Mouse (Mus musculus): ENCODE measurements around the gene 1700057G04Rik. TPM values are rescaled to one million over a fixed set of nuclear protein-coding genes. Genes with fewer than 3 reads are reported as not detected.

The 1700057G04Rik gene
- polyA plus RNA-seq, 1 experiment from 2014 or later = not detected

- no peak overlapping the region for H3K4me2 ChIP-seq (replicated peaks; ENCODE audit: low read depth, low read length)
- ATAC-seq (ENCODE audit: low FRiP score) (no peak), DNase-seq (ENCODE audit: low spot score) (no peak)
- no peaks in the 10 kb centered on the region for H3K9me3 ChIP-seq (ENCODE audit: control insufficient read depth, low read length)
- H3K9ac ChIP-seq (ENCODE audit: low read depth, low read length) = no peak overlapping the region
- H3K27ac ChIP-seq (ENCODE audit: low read depth, low read length) = no peak overlapping the region
- no peaks in the 10 kb centered on the region for H3K36me3 ChIP-seq (ENCODE audit: control insufficient read depth, insufficient read depth, low read length)
- H3K4me1 ChIP-seq (replicated peaks; ENCODE audit: control insufficient read depth, insufficient read depth, low read length) = no peaks in the 10 kb centered on the region
- H3K4me3 ChIP-seq (ENCODE audit: low read depth, low read length) = no peak overlapping the region
- H3K27me3 ChIP-seq (ENCODE audit: control insufficient read depth, insufficient read depth, low read length) = no peaks in the 10 kb centered on the region
Measured at GRCm38 (mm10) chr9:92368920-92369319, 59.7 kb downstream of the 1700057G04Rik start.

GRCm38 (mm10) chr9:92373896-92374295 is 64.7 kb downstream of the 1700057G04Rik start:
- Histone ChIP-seq H3K9me3 (ENCODE audit: control insufficient read depth, low read length) (no peaks in the 10 kb centered on the region), H3K27me3 (ENCODE audit: control insufficient read depth, insufficient read depth, low read length) (no peaks in the 10 kb centered on the region), H3K36me3 (ENCODE audit: control insufficient read depth, insufficient read depth, low read length) (no peaks in the 10 kb centered on the region), H3K4me3 (ENCODE audit: low read depth, low read length) (no peak overlapping the region), H3K27ac (ENCODE audit: low read depth, low read length) (no peak overlapping the region), H3K4me2 (replicated peaks; ENCODE audit: low read depth, low read length) (no peak overlapping the region), H3K4me1 (replicated peaks; ENCODE audit: control insufficient read depth, insufficient read depth, low read length) (no peaks in the 10 kb centered on the region), H3K9ac (ENCODE audit: low read depth, low read length) (no peak overlapping the region)
- WGBS = 79% methylated on average over 4 of the region's 4 CpGs
- ATAC-seq (ENCODE audit: low FRiP score) = no peak
- DNase-seq (ENCODE audit: low spot score) = no peak

GRCm38 (mm10) chr9:92374705-92375199 is 65.6 kb downstream of the 1700057G04Rik start:
- Histone ChIP-seq H3K4me1 (replicated peaks; ENCODE audit: control insufficient read depth, insufficient read depth, low read length) (no peaks in the 10 kb centered on the region), H3K9me3 (ENCODE audit: control insufficient read depth, low read length) (no peaks in the 10 kb centered on the region), H3K27me3 (ENCODE audit: control insufficient read depth, insufficient read depth, low read length) (no peaks in the 10 kb centered on the region), H3K4me3 (ENCODE audit: low read depth, low read length) (no peak overlapping the region), H3K9ac (ENCODE audit: low read depth, low read length) (no peak overlapping the region), H3K27ac (ENCODE audit: low read depth, low read length) (no peak overlapping the region), H3K4me2 (replicated peaks; ENCODE audit: low read depth, low read length) (no peak overlapping the region), H3K36me3 (ENCODE audit: control insufficient read depth, insufficient read depth, low read length) (no peaks in the 10 kb centered on the region)
- no peak for ATAC-seq (ENCODE audit: low FRiP score)
- 65% methylated on average over 7 of the region's 7 CpGs for WGBS
- DNase-seq (ENCODE audit: low spot score) = no peak

GRCm38 (mm10) chr9:92375378-92375777 is 66.2 kb downstream of the 1700057G04Rik start:
- DNase-seq (ENCODE audit: low spot score) = no peak
- no peak overlapping the region for H3K4me2 ChIP-seq (replicated peaks; ENCODE audit: low read depth, low read length)
- no peak overlapping the region for H3K27ac ChIP-seq (ENCODE audit: low read depth, low read length)
- H3K9ac ChIP-seq (ENCODE audit: low read depth, low read length) = no peak overlapping the region
- WGBS = 73% methylated on average over 8 of the region's 8 CpGs
- H3K27me3 ChIP-seq (ENCODE audit: control insufficient read depth, insufficient read depth, low read length) = no peaks in the 10 kb centered on the region
- no peaks in the 10 kb centered on the region for H3K9me3 ChIP-seq (ENCODE audit: control insufficient read depth, low read length)
- no peaks in the 10 kb centered on the region for H3K4me1 ChIP-seq (replicated peaks; ENCODE audit: control insufficient read depth, insufficient read depth, low read length)
- no peak for ATAC-seq (ENCODE audit: low FRiP score)
- H3K4me3 ChIP-seq (ENCODE audit: low read depth, low read length) = no peak overlapping the region
- H3K36me3 ChIP-seq (ENCODE audit: control insufficient read depth, insufficient read depth, low read length) = no peaks in the 10 kb centered on the region

GRCm38 (mm10) chr9:92377967-92378366 is 68.8 kb downstream of the 1700057G04Rik start:
- H3K27me3 ChIP-seq (ENCODE audit: control insufficient read depth, insufficient read depth, low read length) = no peaks in the 10 kb centered on the region
- no peaks in the 10 kb centered on the region for H3K4me1 ChIP-seq (replicated peaks; ENCODE audit: control insufficient read depth, insufficient read depth, low read length)
- no peak overlapping the region for H3K9ac ChIP-seq (ENCODE audit: low read depth, low read length)
- 97% methylated on average over 1 of the region's 1 CpGs for WGBS
- H3K4me3 ChIP-seq (ENCODE audit: low read depth, low read length) = no peak overlapping the region
- no peak for ATAC-seq (ENCODE audit: low FRiP score)
- no peaks in the 10 kb centered on the region for H3K36me3 ChIP-seq (ENCODE audit: control insufficient read depth, insufficient read depth, low read length)
- no peak overlapping the region for H3K4me2 ChIP-seq (replicated peaks; ENCODE audit: low read depth, low read length)
- no peak for DNase-seq (ENCODE audit: low spot score)
- H3K9me3 ChIP-seq (ENCODE audit: control insufficient read depth, low read length) = no peaks in the 10 kb centered on the region
- H3K27ac ChIP-seq (ENCODE audit: low read depth, low read length) = no peak overlapping the region

- no peaks in the 10 kb centered on the region for H3K9me3 ChIP-seq (ENCODE audit: control insufficient read depth, low read length)
- H3K27me3 ChIP-seq (ENCODE audit: control insufficient read depth, insufficient read depth, low read length) = no peaks in the 10 kb centered on the region
- ATAC-seq (ENCODE audit: low FRiP score) = no peak
- H3K9ac ChIP-seq (ENCODE audit: low read depth, low read length) = no peak overlapping the region
- WGBS = 85% methylated on average over 5 of the region's 5 CpGs
- no peak overlapping the region for H3K27ac ChIP-seq (ENCODE audit: low read depth, low read length)
- H3K4me2 ChIP-seq (replicated peaks; ENCODE audit: low read depth, low read length) = no peak overlapping the region
- no peaks in the 10 kb centered on the region for H3K36me3 ChIP-seq (ENCODE audit: control insufficient read depth, insufficient read depth, low read length)
- H3K4me1 ChIP-seq (replicated peaks; ENCODE audit: control insufficient read depth, insufficient read depth, low read length) = no peaks in the 10 kb centered on the region
- DNase-seq (ENCODE audit: low spot score) = no peak
- H3K4me3 ChIP-seq (ENCODE audit: low read depth, low read length) = no peak overlapping the region
Measured at GRCm38 (mm10) chr9:92379240-92379639, 70.1 kb downstream of the 1700057G04Rik start.

- WGBS = 84% methylated on average over 3 of the region's 3 CpGs
- no peak overlapping the region for H3K4me2 ChIP-seq (replicated peaks; ENCODE audit: low read depth, low read length)
Measured at GRCm38 (mm10) chr9:92383415-92383814, 74.2 kb downstream of the 1700057G04Rik start.

GRCm38 (mm10) chr9:92384401-92384800 is 75.2 kb downstream of the 1700057G04Rik start:
- 80% methylated on average over 3 of the region's 3 CpGs for WGBS
- DNase-seq (ENCODE audit: low spot score) = no peak
- no peak for ATAC-seq (ENCODE audit: low FRiP score)
- Histone ChIP-seq H3K36me3 (ENCODE audit: control insufficient read depth, insufficient read depth, low read length) (no peaks in the 10 kb centered on the region), H3K9ac (ENCODE audit: low read depth, low read length) (no peak overlapping the region), H3K4me1 (replicated peaks; ENCODE audit: control insufficient read depth, insufficient read depth, low read length) (no peaks in the 10 kb centered on the region), H3K9me3 (ENCODE audit: control insufficient read depth, low read length) (no peaks in the 10 kb centered on the region), H3K27me3 (ENCODE audit: control insufficient read depth, insufficient read depth, low read length) (no peaks in the 10 kb centered on the region), H3K4me2 (replicated peaks; ENCODE audit: low read depth, low read length) (no peak overlapping the region), H3K27ac (ENCODE audit: low read depth, low read length) (no peak overlapping the region), H3K4me3 (ENCODE audit: low read depth, low read length) (no peak overlapping the region)

More at GRCm38 (mm10) chr9:92383415-92383814, 74.2 kb downstream of the 1700057G04Rik start:
- Histone ChIP-seq H3K36me3 (ENCODE audit: control insufficient read depth, insufficient read depth, low read length) (no peaks in the 10 kb centered on the region), H3K27ac (ENCODE audit: low read depth, low read length) (no peak overlapping the region), H3K4me1 (replicated peaks; ENCODE audit: control insufficient read depth, insufficient read depth, low read length) (no peaks in the 10 kb centered on the region), H3K9ac (ENCODE audit: low read depth, low read length) (no peak overlapping the region), H3K4me3 (ENCODE audit: low read depth, low read length) (no peak overlapping the region), H3K9me3 (ENCODE audit: control insufficient read depth, low read length) (no peaks in the 10 kb centered on the region), H3K27me3 (ENCODE audit: control insufficient read depth, insufficient read depth, low read length) (no peaks in the 10 kb centered on the region)
- no peak for ATAC-seq (ENCODE audit: low FRiP score)
- DNase-seq (ENCODE audit: low spot score) = no peak

- H3K27me3 ChIP-seq (ENCODE audit: control insufficient read depth, insufficient read depth, low read length) = no peaks in the 10 kb centered on the region
- ATAC-seq (ENCODE audit: low FRiP score) (no peak; the same call in 1 of the 2 replicates), DNase-seq (ENCODE audit: low spot score) (no peak)
- no peaks in the 10 kb centered on the region for H3K4me1 ChIP-seq (replicated peaks; ENCODE audit: control insufficient read depth, insufficient read depth, low read length)
- no peak overlapping the region for H3K4me3 ChIP-seq (ENCODE audit: low read depth, low read length)
- no peaks in the 10 kb centered on the region for H3K36me3 ChIP-seq (ENCODE audit: control insufficient read depth, insufficient read depth, low read length)
- 90% methylated on average over 1 of the region's 1 CpGs for WGBS
- no peak overlapping the region for H3K9ac ChIP-seq (ENCODE audit: low read depth, low read length)
- H3K4me2 ChIP-seq (replicated peaks; ENCODE audit: low read depth, low read length) = no peak overlapping the region
- H3K9me3 ChIP-seq (ENCODE audit: control insufficient read depth, low read length) = no peaks in the 10 kb centered on the region
- no peak overlapping the region for H3K27ac ChIP-seq (ENCODE audit: low read depth, low read length)
Measured at GRCm38 (mm10) chr9:92385831-92386230, 76.7 kb downstream of the 1700057G04Rik start.

All from hindbrain, embryonic 11.5 days (tissue).